Mouse (Mus musculus) limb, embryonic 14.5 days (tissue): ENCODE data around the gene Atp1a1. TPM values are rescaled to one million over a fixed set of nuclear protein-coding genes. Genes with fewer than 3 reads are reported as not detected.
A peak's percentile ranks its signal among the peaks of the same experiment; 100 is the strongest.

ENCODE experiments used
- ATAC-seq: fragments of 200-750 bp; cut with Nextera tagmentation; 2 replicates; pipeline ENCODE4 v1.8.0; 2017; ENCODE audit warnings: low read depth, moderate number of reproducible peaks, moderate TSS enrichment; ENCODE audit not compliant: low FRiP score
- DNase-seq: peaks from one replicate; pipeline ENCODE4 v3.0.0-alpha.2; 2015; ENCODE audit warnings: low spot score
- H3K27ac ChIP-seq: fragments of 300-500 bp; sonication (generic); replicated peaks from 2 replicates; pipeline ENCODE4 v1.5.1; 2014; ENCODE audit warnings: low read depth, mild to moderate bottlenecking, low read length, moderate library complexity, mixed read lengths
- H3K27me3 ChIP-seq: fragments of 300-500 bp; sonication (generic); 2 replicates; pipeline ENCODE4 v1.6.1; 2014; ENCODE audit warnings: low read length, mixed read lengths; ENCODE audit not compliant: control insufficient read depth, insufficient read depth
- H3K36me3 ChIP-seq: fragments of 300-500 bp; sonication (generic); 2 replicates; pipeline ENCODE4 v1.6.1; 2014; ENCODE audit warnings: mild to moderate bottlenecking, low read length, moderate library complexity, mixed read lengths; ENCODE audit not compliant: control insufficient read depth, insufficient read depth
- H3K4me1 ChIP-seq: fragments of 300-500 bp; sonication (generic); 2 replicates; pipeline ENCODE4 v1.6.1; 2014; ENCODE audit warnings: antibody characterized with exemption, low read length, mixed read lengths; ENCODE audit not compliant: control insufficient read depth, insufficient read depth
- H3K4me2 ChIP-seq: fragments of 300-500 bp; sonication (generic); replicated peaks from 2 replicates; pipeline ENCODE4 v1.6.1; 2014; ENCODE audit warnings: low read depth, mild to moderate bottlenecking, low read length, moderate library complexity; ENCODE audit not compliant: severe bottlenecking
- H3K4me3 ChIP-seq: fragments of 300-500 bp; sonication (generic); replicated peaks from 2 replicates; pipeline ENCODE4 v1.5.1; 2014; ENCODE audit warnings: low read length
- H3K9ac ChIP-seq: fragments of 300-500 bp; sonication (generic); 2 replicates; pipeline ENCODE4 v1.6.1; 2014; ENCODE audit warnings: mild to moderate bottlenecking, low read depth, low read length, moderate library complexity; ENCODE audit not compliant: severe bottlenecking
- H3K9me3 ChIP-seq: fragments of 300-500 bp; sonication (generic); 2 replicates; pipeline ENCODE4 v1.6.1; 2016; ENCODE audit warnings: low read length; ENCODE audit not compliant: control insufficient read depth
- POLR2A ChIP-seq: fragments of 200-500 bp; IDR thresholded peaks from 2 replicates; pipeline ENCODE4 v1.8.0; 2012; ENCODE audit warnings: inconsistent platforms, mild to moderate bottlenecking, moderate library complexity, borderline replicate concordance; ENCODE audit not compliant: insufficient read depth, insufficient read length; ENCODE audit errors: extremely low read depth
- WGBS: fragments of 180-500 bp; shearing (Covaris S2); extraction: QIAGEN DNeasy Blood & Tissue Kit; methylation state at CpG from one replicate; pipeline ENCODE4 v1.1.7; 2014; 5-methylcytosine and 5-hydroxymethylcytosine counted together
- polyA plus RNA-seq, 2 experiments: library from polyadenylated mRNA; depleted of rRNA in 1 of 2; stranded (reverse) in 1 of 2; unstranded in 1 of 2; fragments of >200 nt; fragmentation: Nextera tagmentation in 1 of 2; extraction: Ambion mirVana in 1 of 2; gene quantifications; 2 replicates each; pipeline versions ENCODE4 v1.2.1 to v1.2.3; 2012 to 2014

The Atp1a1 gene
- polyA plus RNA-seq, 2 experiments, result 129 to 157 TPM

- Histone ChIP-seq H3K27me3 (no peaks in the 10 kb centered on the region), H3K4me1 (peaks cover 80% of the 10 kb centered on the region), H3K36me3 (peaks cover 22% of the 10 kb centered on the region), H3K4me2 (no peak overlapping the region), H3K9ac (no peak overlapping the region), H3K9me3 (no peaks in the 10 kb centered on the region), H3K27ac (no peak overlapping the region), H3K4me3 (no peak overlapping the region)
- 54% methylated on average over 10 of the region's 10 CpGs for WGBS
- ATAC-seq (no peak), DNase-seq (no peak)
- TF ChIP-seq POLR2A, result no peak
Observed at GRCm38 (mm10) chr3:101597317-101598096, 7.0 kb downstream of the Atp1a1 start.

- no peaks in the 10 kb centered on the region for H3K27me3 ChIP-seq
- H3K4me1 ChIP-seq, result peaks cover 77% of the 10 kb centered on the region
- H3K4me3 ChIP-seq, result no peak overlapping the region
- ATAC-seq (no peak), DNase-seq (no peak)
- no peak overlapping the region for H3K9ac ChIP-seq
- WGBS, result 58% methylated on average over 8 of the region's 8 CpGs
- no peak for TF ChIP-seq POLR2A
- no peaks in the 10 kb centered on the region for H3K9me3 ChIP-seq
- H3K4me2 ChIP-seq, result no peak overlapping the region
- H3K36me3 ChIP-seq, result peaks cover 29% of the 10 kb centered on the region
- H3K27ac ChIP-seq, result no peak overlapping the region
Observed at GRCm38 (mm10) chr3:101596686-101597085, 7.8 kb downstream of the Atp1a1 start.

GRCm38 (mm10) chr3:101595866-101596630 lies 8.4 kb downstream of the Atp1a1 start:
- H3K27ac ChIP-seq, result no peak overlapping the region
- no peak for TF ChIP-seq POLR2A
- 72% methylated on average over 14 of the region's 14 CpGs for WGBS
- H3K4me1 ChIP-seq, result peaks cover 71% of the 10 kb centered on the region
- H3K4me2 ChIP-seq, result no peak overlapping the region
- DNase-seq (no peak), ATAC-seq (no peak)
- no peak overlapping the region for H3K4me3 ChIP-seq
- peaks cover 35% of the 10 kb centered on the region for H3K36me3 ChIP-seq
- H3K9ac ChIP-seq, result no peak overlapping the region
- no peaks in the 10 kb centered on the region for H3K27me3 ChIP-seq
- H3K9me3 ChIP-seq, result no peaks in the 10 kb centered on the region

GRCm38 (mm10) chr3:101594982-101595381 lies 9.5 kb downstream of the Atp1a1 start:
- H3K9ac ChIP-seq, result no peak overlapping the region
- no peak for TF ChIP-seq POLR2A
- DNase-seq, result no peak
- no peak overlapping the region for H3K27ac ChIP-seq
- WGBS, result 81% methylated on average over 5 of the region's 5 CpGs
- H3K4me3 ChIP-seq, result no peak overlapping the region
- H3K27me3 ChIP-seq, result no peaks in the 10 kb centered on the region
- no peak overlapping the region for H3K4me2 ChIP-seq
- H3K36me3 ChIP-seq, result peaks cover 46% of the 10 kb centered on the region
- peaks cover 60% of the 10 kb centered on the region for H3K4me1 ChIP-seq
- no peaks in the 10 kb centered on the region for H3K9me3 ChIP-seq
- no peak for ATAC-seq

GRCm38 (mm10) chr3:101593266-101593651 lies 11.2 kb downstream of the Atp1a1 start:
- peak overlapping the region; percentile 72 for H3K27ac ChIP-seq
- H3K9me3 ChIP-seq, result no peaks in the 10 kb centered on the region
- no peak for TF ChIP-seq POLR2A
- H3K36me3 ChIP-seq, result peaks cover 63% of the 10 kb centered on the region
- ATAC-seq, result no peak
- H3K9ac ChIP-seq, result no peak overlapping the region
- no peak overlapping the region for H3K4me2 ChIP-seq
- H3K27me3 ChIP-seq, result no peaks in the 10 kb centered on the region
- no peak overlapping the region for H3K4me3 ChIP-seq
- WGBS, result 25% methylated on average over 7 of the region's 7 CpGs
- H3K4me1 ChIP-seq, result peaks cover 43% of the 10 kb centered on the region
- no peak for DNase-seq
